Mouse (Mus musculus) adrenal gland, postnatal 4 days (tissue): ENCODE measurements around the gene Rps27rt. TPM values are rescaled to one million over a fixed set of nuclear protein-coding genes. Genes with fewer than 3 reads are reported as not detected.

Experiments used
- DNase-seq, 2 experiments: peaks; one replicate each; pipeline ENCODE4 v3.0.0; 2021 to 2022; ENCODE audit warnings: low spot score in 2 of 2, mixed read lengths in 2 of 2
- total RNA-seq, 2 experiments: library from RNA; stranded (reverse); gene quantifications; 2 replicates each; pipeline ENCODE4 v1.2.3; 2021

Gene Rps27rt
- total RNA-seq, 2 experiments from 2014 or later, result 126 to 158 TPM

DNA sequence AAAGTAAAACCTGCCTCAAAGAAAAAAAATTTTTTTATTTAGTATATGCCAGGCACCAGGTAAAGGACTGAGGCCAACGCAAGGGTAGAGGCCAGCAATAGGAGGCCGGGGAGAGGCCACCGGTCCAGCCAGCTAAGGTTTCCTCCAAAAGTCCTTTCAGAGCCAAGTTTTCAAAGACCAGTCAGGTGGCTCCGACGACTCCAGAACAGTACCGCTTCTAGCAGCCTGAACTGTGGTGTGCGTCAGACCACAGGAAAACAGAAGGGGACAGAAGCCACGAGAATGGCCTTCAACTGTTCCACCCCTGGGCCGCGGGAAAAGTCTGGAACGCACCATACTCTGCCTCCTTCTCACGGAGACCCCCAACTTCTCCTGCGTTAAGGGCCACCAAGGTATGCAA lies 49.9 kb downstream of the Rps27rt start:
- DNase-seq, result peak in 1 of 2 experiments; percentile 4

Other genes with a start within 250 kb of the Rps27rt start
- gene Cmtm7, start 200.9 kb downstream of the Rps27rt start, total RNA-seq, result 10 to 100 TPM; 59.6 to 62.7 TPM
- gene Cmtm8, start 138.6 kb downstream of the Rps27rt start, total RNA-seq, result 10 to 100 TPM; 11.5 to 12.9 TPM
- gene Gpd1l, start 48.8 kb downstream of the Rps27rt start, total RNA-seq, result 10 to 100 TPM; 27.1 to 32.9 TPM
- gene Osbpl10, start 4.2 kb downstream of the Rps27rt start, total RNA-seq, result 10 to 100 TPM; 14.9 to 15.5 TPM